Mouse (Mus musculus) thymus, postnatal 4 days (tissue): ENCODE data around the gene Gm15127.
"Not testable (repeated sequence)": the region's sequence is repeated elsewhere in the genome, so short reads cannot be mapped to it uniquely, and the experiment has no call there.

Source experiments
- DNase-seq: peaks from one replicate; pipeline ENCODE4 v3.0.0; 2021

The Gm15127 gene

GRCm38 (mm10) chrX:148663298-148663697 lies at the start of gene Gm15127:
TSS of gene Gm15127 (plus strand) at chrX:148663598.
- not testable (repeated sequence) for DNase-seq

GRCm38 (mm10) chrX:148615053-148615452 lies 48.3 kb upstream of the Gm15127 start, which contains the start of gene Gm8334:
TSS of gene Gm8334 (minus strand) at chrX:148615153.
- not testable (repeated sequence) for DNase-seq

GRCm38 (mm10) chrX:148676290-148676689 lies 12.9 kb downstream of the Gm15127 start:
- DNase-seq: not testable (repeated sequence)
